Mouse (Mus musculus): ENCODE results near the gene Rasgrp1.

Gene Rasgrp1

GRCm38 (mm10) chr2:117342547-117343239, at the start of gene Rasgrp1:
Rasgrp1 (minus strand) TSS chr2:117343001.
- peak; percentile 46 to 56 for DNase-seq

DNA sequence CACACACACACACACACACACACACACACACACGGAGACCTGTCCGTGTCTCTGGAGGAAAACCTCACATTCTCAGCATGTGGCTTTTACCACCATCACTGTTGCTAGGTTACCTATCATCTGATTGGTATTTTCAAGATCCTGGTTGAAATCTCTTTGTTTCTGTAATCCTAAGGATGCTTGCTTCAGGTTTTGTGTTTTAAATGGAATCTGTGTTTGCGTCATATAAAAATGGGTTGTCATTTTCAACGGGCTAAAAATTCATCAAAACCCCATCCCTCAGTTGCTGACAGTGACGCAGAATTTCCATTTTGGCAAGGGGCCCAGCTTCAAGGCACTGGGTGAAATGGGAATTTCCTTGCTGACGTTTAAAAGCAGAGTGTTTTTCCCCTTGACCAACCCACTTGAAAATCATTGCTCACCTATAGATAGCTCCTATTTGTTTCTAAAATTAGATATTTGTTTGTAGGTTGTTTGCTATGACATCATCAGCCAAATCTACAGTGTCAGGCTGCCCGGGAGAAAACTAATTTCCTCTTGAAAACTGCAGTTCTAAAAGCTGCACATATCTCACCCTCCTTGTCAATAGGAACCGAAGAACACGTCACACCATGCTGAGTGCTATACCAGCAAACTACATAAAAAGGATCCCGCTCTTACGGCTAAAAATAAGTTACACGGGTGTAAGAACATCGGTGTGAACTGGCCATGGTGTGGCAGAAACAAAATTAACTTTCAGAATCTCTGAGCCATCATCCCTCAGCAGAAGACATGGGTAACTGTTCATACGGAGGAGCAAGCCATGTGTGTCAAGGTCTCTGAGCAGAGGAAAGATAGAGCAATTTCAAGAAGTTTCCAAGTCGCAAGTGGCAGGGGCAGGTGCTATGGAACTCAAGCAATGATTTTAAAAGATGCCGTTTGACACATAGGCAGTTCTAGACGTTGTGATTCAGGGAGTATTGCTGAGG, 47.4 kb upstream of the Rasgrp1 start:
- peak in 1 of 2 experiments; percentile 12 for DNase-seq

GRCm38 (mm10) chr2:117389460-117389859, 46.7 kb upstream of the Rasgrp1 start:
- no peak for DNase-seq

- DNase-seq = no peak
These were observed 45.3 kb upstream of the Rasgrp1 start for GRCm38 (mm10) chr2:117388121-117388520.

DNA sequence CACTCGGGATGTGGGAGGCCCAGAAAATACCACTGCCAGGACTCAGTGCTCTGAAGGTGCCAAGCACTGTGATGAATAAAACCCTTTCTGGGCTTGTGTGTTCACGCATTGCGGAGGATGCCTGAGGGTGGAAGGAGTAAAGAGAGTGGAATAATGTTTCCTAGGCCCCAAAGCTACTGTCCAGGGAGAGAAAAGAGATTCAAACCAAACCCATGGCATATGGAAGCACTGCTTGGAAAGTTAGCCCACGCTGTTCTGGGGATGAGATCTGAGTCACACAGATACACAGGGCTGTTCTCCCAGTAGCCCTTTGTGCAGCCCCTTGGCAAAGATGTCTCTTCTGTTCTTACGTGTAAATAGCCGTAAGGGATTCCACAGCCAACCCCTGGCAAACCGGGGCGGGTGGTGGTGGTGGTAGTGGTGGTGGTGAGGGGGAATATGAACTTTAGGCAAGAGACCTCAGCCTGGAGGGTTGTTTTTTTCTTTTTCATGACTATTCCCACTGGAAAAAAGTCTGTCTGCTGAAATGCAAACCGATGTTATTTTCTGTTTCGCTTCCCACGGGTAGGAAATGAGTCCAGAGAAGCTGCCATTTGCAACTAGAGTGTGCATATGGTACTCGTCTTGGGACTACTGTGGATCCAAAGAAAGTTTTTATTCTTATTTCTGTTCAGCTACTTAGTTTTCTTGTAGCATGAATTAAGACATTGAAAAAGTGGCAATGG, 44.3 kb upstream of the Rasgrp1 start:
- DNase-seq = no peak

DNA sequence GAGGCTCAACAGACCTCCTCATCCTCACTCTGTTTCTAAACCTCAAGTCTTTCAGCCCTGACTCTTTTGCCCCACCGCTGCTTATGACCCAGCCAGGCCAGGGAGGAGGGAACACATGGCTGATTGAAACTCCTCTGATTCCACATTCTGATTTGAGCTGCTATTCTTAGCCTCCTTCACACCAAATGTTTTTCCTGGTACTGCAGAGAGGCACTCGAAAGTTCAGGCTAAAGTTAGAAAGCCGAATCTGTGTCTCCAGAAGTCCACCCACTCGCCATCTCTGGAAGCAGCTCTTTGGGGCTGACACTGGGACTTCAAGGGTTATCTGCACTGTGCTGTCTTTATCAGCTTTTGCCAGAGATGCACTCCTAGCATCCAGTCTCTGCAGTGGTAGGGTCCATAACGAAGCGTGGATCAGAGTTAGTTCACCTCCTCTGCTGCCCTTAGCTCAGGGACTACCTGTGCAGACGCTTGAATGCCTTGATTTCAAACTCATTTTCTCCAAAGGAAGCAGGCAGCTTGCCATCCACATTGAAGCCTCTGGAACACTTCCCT, 43.3 kb upstream of the Rasgrp1 start:
- no peak for DNase-seq

DNA sequence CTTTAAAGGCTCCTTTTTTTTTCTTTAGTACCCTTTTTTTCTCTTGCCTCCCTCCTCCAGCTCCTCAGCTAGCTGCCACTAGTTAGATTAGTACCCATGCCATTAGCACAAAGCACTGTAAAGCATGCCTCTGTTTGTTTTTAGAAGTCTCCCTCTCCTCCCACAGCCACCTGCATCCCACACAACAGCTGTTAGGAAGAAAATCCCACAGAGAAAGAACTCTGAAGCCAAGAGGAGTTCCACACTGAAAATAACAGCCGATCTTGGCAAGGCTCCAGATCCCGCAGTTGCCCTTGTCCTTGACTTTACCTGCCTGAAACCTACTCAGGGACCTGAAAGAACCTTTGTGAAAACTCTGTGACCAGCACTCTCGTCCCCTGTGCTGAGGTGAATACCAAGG, 38.5 kb upstream of the Rasgrp1 start:
- no peak for DNase-seq

DNA sequence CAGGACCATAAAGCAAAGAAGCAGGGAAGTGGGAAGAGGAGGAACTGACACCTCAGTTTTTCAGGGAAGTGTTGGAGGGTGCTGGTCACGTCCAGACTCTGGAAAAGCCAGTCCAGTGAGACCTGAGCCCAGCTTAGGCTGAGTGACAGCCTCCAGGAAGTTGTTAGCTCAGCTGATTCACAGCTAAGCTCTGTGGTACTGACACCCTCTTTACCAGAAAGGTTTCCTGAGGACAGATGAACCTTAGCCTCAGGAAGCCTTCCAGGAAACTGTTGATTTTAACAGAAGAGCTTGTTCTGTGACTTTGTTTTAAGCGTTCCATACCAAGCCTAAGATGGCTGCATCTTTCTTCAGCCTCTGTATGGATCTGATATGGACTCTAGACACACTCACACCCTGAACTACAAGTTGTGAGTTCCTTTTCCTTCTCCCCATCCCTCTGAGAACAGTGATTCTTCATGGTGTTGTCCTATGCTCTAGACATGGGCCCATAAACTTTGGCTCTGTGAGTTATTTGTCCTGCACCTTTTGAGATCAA, 31.6 kb upstream of the Rasgrp1 start:
- DNase-seq = no peak

- no peak for DNase-seq
These were observed 28.9 kb upstream of the Rasgrp1 start for GRCm38 (mm10) chr2:117371706-117372105.

DNA sequence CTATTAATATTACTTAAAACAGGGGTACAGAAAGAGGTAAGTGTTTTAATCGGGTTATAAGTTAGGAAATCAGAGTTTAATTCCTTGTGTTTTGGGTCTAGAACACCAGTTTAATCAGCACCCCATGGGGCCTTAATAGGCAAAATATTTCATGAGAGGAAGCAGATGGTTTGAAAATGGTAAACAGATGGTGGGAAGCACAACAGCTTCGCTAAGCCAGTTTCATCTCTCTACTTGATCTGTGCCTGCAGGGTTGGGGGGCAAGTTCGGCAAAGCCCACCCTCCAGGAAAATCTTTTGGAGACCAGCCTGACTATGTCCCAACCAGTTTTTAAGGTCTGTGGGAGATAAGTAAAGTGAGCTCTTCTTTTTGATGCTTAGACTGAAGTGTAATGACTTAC, 23.7 kb upstream of the Rasgrp1 start:
- DNase-seq = no peak

DNA sequence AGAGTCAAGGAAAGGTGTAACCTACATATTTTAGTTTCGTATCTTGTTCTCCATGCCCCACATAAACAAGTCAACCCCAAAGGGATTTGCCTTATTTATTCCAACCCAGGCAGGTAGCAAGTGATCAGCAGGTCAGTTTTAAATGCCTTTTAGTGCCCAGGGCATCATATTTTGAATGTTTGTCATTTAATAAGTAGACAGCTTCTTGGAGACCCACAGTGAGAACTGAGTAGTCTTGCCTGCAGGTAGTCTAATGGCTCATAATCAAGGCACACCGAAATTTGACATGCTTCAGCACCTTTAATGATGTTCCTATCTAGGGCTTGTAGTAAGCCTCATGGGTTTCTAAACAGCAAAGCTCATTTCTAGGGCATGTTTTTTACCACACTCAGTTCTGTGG, 21.3 kb upstream of the Rasgrp1 start:
- no peak for DNase-seq

- DNase-seq = no peak
These were observed 15.1 kb upstream of the Rasgrp1 start for GRCm38 (mm10) chr2:117357939-117358338.

DNA sequence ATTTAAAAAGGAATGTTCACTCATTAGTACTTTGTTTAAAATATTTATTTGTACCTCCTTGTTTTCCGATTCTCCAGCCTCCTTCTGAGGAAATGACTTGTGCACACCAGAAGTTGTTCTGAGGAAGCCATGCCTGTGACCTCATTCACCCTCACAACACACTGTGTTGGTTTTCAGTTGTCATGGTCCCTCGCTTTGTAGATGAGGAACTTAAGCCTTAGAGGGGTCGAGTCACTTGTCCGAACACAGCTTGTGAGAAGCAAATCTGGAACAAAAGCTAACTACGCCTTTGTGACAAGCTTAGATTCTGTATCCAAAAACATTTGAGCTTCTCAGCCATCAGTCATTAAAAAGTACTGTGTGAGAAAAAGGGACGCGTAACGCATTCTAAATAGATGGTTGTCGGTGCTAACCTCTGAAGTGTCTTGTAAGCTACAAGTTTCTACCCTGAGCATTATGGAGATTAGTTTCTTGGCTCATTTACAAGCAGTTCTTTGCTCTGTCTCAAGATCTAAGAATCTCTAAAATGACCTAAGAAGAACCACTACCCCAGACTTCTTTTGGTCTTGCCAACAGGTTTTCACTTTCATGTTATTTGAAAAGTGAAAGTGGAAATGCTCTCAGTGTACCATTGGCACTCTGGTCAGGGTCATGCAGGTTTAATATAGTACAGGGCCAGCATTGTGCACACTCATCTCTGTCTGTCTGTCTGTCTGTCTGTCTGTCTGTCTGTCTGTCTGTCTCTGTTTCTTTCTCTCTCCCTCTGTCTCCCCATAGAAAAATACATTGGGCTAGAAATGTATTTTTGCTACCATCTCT, 9.7 kb upstream of the Rasgrp1 start:
- DNase-seq = no peak

GRCm38 (mm10) chr2:117350138-117350537, 7.3 kb upstream of the Rasgrp1 start:
- no peak for DNase-seq

DNA sequence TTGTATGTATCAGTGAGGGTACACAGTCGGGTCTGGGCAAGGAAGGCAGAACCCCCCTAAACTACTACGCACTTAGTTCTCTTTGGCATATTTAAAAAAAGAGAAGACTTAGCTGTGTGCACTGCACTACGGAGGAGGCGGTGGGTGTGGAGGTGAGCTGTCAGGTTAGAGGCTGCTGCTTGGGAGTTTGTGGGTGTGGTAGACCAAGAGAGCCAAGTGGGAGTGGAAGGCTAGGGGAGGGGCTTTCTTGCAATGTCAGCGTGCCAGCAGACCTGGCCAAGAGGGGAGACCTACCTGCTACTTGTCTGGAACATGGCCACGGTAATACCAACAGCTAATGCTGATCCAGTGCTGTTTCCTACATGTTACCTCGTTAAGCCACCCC, 431 bp upstream of the Rasgrp1 start:
- DNase-seq = peak; percentile 18 to 43

GRCm38 (mm10) chr2:117342090-117342546, 683 bp downstream of the Rasgrp1 start:
- peak; percentile 69 to 79 for DNase-seq

DNA sequence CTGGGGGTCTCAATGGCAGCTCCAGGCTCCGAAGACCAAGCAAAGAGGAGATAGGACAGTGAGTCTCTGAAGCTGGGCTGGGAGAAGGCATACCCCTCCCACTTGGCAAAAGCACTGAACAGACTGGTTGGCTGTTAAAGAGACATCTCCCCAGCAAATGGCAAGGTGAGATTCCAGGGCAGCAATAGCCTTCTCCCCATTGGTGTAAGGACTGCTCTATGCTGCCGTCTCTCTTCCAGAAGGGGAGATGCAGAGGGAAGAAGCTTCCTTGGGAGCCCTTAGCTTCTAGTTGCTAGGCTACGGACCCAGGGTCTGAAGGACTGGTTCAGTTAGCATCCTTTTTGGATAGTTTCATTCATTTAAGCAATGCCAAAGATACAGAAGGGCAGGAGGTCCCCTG, 4.3 kb downstream of the Rasgrp1 start:
- DNase-seq = no peak

DNA sequence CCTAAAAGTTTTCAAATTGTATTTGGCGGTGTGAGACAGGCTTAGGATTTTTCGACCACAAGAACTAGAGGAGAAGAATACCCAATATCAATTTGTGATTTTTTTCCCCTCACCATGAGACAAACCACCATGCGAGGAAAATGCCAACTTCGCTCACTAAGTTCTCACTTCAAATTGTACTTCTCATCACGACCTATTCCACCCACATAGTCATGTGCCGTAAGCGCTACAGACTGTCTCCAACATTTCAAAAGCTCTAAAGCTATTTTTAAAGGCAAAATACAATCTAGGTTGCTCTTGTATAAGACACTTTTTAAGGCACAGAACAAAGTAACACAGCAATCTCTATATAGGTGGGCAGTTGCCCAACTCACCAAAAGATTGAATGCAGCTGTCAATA, 4.9 kb downstream of the Rasgrp1 start:
- DNase-seq = no peak

DNA sequence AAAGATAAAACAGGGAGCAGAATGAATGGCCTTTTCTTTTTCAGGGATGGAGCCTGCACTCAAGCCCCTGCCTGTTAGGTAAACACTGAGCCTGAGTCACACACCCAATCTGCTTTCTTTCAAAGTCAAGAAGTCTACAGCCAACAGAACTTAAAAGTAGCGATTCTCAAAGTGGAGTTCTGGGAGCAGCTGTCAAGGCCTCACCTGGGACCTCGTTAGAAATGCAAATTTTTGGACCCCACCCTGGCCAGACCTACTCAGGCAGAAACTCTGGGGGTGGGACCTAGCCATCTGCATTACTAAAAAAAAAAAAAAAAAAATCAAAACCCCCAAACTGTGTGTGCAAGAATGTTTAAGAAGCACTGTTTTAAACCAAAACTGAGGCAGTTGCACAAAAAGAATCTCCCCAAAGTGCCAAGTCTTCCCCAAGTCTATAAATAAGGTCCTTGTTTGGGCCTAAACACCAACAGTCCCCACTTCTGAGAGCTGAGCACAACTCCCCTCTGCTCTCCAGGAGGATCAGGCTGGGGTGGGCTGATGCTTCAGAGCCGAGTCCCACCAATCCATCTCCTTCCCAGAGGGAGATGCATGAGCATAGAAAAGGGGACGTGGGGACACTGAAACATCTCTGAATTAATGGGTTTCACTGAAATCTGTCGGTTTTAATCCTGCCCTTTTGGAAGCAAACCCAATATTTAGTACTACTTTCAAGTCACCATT, 5.7 kb downstream of the Rasgrp1 start:
- no peak for DNase-seq

- DNase-seq = no peak
These were observed 7.1 kb downstream of the Rasgrp1 start for GRCm38 (mm10) chr2:117335552-117336188.

- DNase-seq = peak in 1 of 2 experiments; percentile 13
These were observed 11.2 kb downstream of the Rasgrp1 start for GRCm38 (mm10) chr2:117331634-117332033.
